Mouse (Mus musculus) layer of hippocampus, adult 9-10 months (tissue): ENCODE measurements around the gene Prkca.

Experiments
- DNase-seq: peaks from one replicate; pipeline ENCODE4 v3.0.0; 2022; ENCODE audit warnings: low spot score

Gene Prkca

DNA sequence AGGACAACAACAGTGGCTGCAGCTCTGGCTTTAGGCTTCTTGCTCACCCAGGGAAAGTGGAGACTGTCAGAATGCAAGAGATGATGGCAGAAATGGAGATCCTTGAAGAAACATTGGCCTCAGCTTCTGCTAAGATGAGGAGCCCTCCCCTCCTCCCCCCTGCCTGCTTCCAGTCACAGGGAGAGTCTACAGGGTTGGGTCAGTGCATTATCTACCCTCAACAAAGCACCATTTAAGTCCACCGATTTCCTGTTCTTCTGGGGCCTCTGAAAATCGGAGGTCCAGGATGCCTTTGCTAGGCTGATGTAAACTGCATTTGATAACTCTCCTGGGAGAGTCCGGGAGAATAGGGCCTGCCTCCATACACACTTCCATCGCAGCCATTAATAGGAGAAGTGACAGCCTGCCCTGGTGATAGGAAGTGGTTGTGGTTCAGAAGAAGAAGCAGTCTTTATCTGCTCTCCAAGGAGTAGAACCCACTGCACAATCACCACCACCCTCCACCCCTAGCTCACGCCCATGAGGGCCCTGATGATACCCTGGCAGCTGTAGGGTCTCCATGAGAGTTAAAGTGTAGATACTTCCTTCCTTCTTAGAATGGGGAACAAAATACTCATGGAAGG is 108.5 kb downstream of the Prkca start:
- no peak for DNase-seq

- no peak for DNase-seq
These were observed 110.7 kb downstream of the Prkca start for GRCm38 (mm10) chr11:108233015-108233414.

DNA sequence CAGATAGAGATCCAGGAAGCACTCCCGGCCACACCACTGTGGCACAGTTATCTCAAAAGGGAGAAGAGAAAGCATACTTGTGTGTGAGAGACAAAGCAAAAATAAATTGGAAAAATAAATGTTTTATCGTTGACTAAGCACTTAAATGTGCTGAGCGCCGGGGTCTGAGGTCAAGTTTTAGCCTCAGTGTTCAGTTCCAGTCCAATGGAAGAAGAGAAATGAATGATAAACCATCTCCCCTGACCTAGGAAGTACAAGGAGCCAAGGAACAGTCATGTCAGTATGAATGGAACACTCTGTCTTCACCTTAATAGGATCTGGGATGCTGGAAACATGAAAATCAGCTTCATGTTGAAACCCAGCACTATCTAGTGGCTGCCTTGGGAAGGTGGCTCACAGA is 113.6 kb downstream of the Prkca start:
- no peak for DNase-seq

- no peak for DNase-seq
These were observed 114.4 kb downstream of the Prkca start for GRCm38 (mm10) chr11:108229176-108229946.

- DNase-seq, result no peak
These were observed 115.2 kb downstream of the Prkca start for GRCm38 (mm10) chr11:108228497-108228896.

DNA sequence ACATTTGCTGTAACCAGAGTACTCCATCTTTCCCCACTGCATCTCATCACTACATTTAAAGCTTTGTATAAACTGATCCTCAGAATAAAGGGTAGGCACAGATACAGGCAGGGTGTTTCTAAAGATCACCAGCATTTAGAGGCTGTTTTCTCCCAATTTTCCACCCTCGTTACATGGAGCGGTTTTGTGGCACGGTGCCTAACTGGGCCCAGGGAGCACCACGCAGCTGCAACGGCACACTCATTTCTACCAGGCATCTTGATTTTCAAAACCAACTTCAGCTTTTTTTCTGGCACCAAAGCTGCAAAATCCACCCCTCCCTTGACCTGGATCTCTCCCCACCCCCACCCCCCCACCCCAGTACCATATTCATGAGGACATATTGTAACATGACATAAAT is 117.5 kb downstream of the Prkca start:
- no peak for DNase-seq

GRCm38 (mm10) chr11:108224233-108224973 is 119.3 kb downstream of the Prkca start:
- DNase-seq, result no peak

GRCm38 (mm10) chr11:108223613-108224232 is 120.0 kb downstream of the Prkca start:
- DNase-seq, result no peak

DNA sequence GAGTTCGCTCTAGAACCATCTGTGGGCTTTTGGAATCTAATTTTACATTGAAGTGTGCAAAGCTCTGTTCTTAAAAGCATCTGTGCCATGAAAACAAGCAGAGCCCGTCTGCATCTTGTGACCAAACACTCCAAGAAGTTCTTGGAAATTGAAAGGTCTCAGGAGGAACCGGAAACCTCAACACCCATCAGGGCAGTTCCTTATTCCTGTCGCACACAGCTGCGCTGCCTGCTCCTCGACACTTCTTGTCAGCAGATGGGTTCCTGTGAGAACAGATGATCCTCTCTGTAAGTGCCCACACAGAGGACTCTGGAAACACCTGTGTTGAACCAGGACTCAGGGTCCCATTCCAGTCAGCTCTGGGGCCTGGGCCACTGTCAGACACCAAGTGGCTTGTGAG is 120.6 kb downstream of the Prkca start:
- no peak for DNase-seq

- DNase-seq, result no peak
These were observed 121.1 kb downstream of the Prkca start for GRCm38 (mm10) chr11:108222616-108223015.

DNA sequence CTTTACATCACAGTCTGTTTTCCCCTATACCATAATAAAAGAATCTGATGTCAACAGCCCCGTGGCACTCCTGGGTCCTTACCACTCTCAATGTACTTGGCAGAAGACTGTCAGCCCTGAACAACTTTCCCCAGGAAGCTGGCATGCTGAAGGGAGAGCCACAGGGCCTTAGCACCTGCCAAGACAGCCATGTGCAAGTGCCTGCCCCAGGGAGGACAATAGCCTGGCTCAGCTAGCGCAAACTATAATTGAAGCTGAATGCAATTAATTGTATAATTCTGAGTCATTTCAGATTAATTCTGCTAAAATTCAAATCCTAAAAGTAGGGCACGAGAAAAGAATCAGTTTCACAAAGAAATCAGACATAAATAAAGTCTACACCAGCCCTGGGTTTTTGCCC is 121.7 kb downstream of the Prkca start:
- DNase-seq, result no peak

DNA sequence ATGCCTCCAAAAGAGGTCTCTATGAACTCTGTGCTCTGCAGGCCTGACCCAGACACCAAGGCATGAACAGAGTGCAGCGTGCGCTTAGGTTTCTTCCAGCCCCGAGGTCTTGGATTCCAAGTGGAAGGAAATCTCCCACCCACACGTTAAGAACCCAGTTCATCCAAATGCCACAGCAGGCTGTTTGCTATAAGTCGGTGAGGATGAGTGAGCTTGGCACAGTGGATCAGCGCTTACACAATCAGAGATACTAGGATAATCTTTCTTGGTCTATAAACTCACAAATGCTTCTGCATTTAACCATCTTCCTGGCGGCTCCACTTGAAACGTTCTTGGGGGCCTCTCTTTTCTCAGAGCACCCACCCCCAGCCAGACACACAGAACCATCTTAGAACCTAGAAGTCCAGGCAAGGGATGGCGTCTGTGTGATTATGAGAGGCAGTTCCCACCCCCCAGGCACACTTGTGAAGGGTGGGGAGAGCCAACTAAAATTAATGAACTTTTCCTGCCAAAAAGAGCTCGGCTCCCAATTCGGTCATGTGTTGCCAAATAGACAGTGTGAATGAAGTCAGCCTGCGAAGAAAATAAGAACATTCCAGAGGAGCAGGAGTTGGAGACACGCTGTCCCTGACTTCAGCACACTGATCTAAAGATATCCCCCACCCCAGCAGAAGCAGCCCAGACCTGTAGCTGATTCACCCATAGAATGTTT is 122.4 kb downstream of the Prkca start:
- DNase-seq, result no peak

GRCm38 (mm10) chr11:108220605-108221004 is 123.1 kb downstream of the Prkca start:
- no peak for DNase-seq

DNA sequence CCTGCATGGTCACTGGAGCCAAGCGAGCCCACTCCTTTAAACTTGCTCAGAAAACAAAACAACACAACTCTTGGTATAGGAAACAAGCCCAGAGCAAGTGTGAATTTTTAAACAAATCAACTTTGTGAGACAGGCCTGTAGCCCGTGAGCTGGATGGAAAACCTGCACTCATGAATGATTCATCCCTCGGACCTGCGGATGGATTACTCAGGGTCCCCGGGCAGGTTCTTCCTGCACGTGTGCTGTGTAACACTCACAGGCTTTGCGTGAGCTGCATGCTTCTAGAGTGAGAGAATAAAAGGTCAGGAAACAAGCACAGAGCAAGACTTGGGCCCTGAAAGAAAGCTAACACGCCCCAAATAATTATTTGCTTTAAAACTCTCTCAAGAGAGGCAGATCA is 126.7 kb downstream of the Prkca start:
- no peak for DNase-seq

GRCm38 (mm10) chr11:108216064-108216463 is 127.7 kb downstream of the Prkca start:
- DNase-seq, result no peak

- DNase-seq, result no peak
These were observed 128.3 kb downstream of the Prkca start for GRCm38 (mm10) chr11:108215466-108215865.

DNA sequence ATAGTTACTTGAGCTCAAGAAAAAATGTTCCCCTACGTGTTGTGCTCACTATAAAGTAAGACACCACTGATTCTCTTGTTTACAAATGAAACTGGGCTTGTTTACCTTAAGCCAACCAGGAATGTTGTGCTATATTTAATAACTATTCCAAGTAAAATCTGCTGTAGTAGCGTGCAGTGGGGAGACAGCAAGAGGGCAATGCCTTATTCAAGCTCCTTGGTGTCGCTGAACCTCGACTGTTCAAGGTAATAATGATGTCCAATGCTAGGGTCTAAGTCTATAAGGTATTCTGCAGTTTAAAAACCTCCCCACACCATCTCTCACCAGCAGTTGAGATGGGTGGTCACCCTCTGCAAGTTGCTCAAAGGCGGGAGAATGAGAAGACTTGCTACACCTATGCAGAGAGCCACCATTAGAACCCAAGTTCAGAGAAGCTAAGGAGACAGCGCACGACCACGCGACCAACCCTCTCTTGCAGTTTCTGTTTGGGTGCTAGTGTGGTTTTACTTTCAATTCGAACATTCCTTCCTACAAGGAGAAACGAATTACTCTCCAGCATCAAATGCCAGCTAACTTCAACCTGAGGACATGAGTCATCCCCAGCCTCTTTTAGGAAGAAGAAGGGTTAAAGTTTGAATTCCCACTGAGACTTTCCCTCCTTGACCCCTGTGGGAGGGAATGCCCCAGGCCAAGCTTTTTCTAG is 129.1 kb downstream of the Prkca start:
- no peak for DNase-seq

GRCm38 (mm10) chr11:108213783-108214182 is 129.9 kb downstream of the Prkca start:
- DNase-seq, result no peak

- DNase-seq, result no peak
These were observed 131.1 kb downstream of the Prkca start for GRCm38 (mm10) chr11:108212638-108213037.

- no peak for DNase-seq
These were observed 131.7 kb downstream of the Prkca start for GRCm38 (mm10) chr11:108212030-108212429.

GRCm38 (mm10) chr11:108210749-108211148 is 133.0 kb downstream of the Prkca start:
- DNase-seq, result no peak
